Mouse (Mus musculus): ENCODE results near the gene Olfr1057.
"Not testable (repeated sequence)": the region's sequence is repeated elsewhere in the genome, so short reads cannot be mapped to it uniquely, and the experiment has no call there.

Gene Olfr1057

DNA sequence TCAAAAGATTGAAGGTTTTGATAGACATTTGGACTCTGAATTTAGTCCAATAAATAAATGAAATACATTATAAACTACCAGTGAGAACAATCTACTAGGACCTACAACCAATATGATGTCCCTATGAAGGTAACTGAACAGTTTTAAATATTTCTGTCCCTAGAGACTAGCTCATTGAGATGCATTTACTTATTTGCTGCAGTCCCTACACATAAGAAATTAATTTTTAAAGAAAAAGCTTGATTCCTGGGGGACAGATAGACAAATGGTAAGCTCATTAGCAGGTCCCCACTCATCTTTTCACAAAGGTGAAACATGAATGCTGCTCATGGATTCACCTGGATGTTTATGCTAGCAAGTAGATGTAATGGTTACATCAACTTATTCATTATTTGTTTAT is at the start of gene Olfr1057:
Gene Olfr1057, minus strand, starts transcription at position 101 of the 400 bp plus-strand sequence.
- no peak for DNase-seq (ENCODE audit: low spot score)

DNA sequence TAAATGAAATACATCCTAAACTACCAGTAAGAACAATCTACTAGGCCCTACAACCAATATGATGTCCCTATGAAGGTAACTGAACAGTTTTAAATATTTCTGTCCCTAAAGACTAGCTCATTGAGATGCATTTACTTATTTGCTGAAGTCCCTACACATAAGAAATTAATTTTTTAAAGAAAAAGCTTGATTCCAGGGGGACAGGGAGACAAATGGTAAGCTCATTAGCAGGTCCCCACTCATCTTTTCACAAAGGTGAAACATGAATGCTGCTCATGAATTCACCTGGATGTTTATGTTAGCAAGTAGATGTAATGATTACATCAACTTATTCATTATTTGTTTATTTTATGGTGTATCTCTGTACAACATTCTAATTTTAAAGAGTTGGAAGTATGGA is 48.5 kb upstream of the Olfr1057 start, which contains the start of gene Olfr1062:
Gene Olfr1062, minus strand, starts transcription at position 101 of the 400 bp plus-strand sequence.
- not testable (repeated sequence) for DNase-seq (ENCODE audit: low spot score)

DNA sequence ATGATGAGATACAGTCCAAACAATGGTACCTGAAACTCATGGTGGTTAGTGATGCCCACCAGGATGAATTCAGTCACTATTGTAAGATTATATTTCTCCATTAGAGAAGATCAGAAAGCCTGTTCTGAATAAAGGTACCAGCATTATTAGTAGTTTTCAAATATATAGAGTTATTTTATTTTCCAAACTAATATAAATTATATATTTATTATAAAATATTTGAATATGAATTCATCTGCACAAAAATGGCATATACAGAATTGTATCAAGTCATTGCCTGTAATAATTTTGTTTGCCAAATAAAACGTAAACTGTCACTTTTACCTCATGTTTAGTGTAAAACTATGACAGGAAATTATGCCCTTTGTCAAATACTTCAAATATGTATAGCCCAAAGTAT is 35.8 kb upstream of the Olfr1057 start, which contains the start of gene Olfr1061:
Gene Olfr1061, minus strand, starts transcription at position 101 of the 400 bp plus-strand sequence.
- DNase-seq (ENCODE audit: low spot score) = no peak

DNA sequence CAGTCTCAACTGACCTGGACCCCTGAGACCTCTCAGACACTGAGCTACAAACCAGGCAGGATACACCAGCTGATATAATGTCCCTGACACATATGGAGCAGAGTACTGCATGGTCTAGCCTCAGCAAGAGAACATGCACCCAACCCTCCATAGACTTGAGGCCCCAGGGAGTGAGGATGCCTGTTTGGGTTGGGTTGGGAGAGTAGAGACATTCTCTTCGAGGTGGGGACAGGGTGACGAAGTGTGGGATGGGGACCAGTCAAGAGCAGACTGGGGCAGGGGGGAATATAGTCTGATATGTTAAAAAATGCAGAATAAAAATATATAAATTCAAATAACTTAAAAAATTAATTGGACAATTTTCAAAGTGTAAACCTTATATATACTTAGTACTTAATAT is 16.9 kb upstream of the Olfr1057 start:
- no peak for DNase-seq (ENCODE audit: low spot score)

DNA sequence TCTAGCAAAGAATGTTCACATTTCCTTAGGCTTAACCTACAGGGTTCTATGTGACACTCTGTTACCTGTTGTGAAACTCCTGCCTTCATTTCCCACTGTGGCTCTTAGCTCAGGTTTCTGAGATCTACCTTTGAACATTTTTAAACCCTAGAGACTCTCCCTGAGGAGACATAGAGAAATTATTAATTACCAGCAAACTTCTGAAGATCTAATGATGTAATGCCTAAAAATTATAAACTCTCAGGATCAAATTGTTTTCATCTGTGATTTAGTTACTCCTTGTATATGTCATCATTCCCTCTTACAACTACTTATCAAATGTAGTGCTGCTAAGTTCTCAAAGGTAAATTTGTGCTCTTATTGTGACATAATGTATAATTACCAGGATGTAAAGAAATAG is 10.3 kb upstream of the Olfr1057 start, which contains the start of gene Olfr1058:
Gene Olfr1058, minus strand, starts transcription at position 101 of the 400 bp plus-strand sequence.
- not testable (repeated sequence) for DNase-seq (ENCODE audit: low spot score)

DNA sequence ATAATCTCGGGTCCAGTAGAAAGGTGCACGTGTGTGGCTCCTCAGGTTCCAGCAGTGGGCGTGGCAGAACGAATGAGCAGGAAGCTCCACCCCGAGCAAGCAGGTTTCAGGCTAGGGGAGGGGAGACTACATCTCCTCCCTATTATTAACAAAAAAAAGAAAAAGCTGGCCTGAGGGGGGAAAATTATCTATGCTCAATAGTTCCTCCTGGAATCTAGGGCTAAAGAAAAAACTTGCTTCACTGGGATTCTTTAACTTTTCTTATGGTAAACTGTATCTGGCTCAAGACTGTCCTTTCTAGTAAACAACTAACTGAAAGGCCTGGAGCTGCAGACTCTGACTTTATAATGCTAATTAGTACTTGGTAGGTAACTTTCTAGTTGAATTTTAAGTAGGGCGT is 11.9 kb downstream of the Olfr1057 start:
- DNase-seq (ENCODE audit: low spot score) = not testable (repeated sequence)

DNA sequence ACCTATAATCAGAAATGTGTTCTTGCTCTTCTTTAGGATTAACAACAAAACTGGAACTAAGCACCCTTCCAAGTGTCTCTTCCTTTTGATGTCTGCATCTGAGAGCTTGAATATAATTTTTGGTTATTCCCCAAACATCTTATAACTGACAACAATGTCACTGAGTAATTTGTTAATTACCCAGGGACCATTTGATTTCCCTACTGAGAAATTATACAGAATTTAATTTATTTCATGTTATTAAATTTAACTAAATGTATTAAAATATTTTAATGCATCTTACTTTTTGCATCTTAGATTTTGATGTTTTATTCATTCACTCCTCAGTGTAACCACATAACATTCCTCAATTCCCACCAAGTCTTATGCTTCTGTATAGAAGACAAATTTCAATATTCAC is 15.8 kb downstream of the Olfr1057 start, which contains the start of gene Olfr1056:
Gene Olfr1056, minus strand, starts transcription at position 101 of the 400 bp plus-strand sequence.
- no peak for DNase-seq (ENCODE audit: low spot score)

DNA sequence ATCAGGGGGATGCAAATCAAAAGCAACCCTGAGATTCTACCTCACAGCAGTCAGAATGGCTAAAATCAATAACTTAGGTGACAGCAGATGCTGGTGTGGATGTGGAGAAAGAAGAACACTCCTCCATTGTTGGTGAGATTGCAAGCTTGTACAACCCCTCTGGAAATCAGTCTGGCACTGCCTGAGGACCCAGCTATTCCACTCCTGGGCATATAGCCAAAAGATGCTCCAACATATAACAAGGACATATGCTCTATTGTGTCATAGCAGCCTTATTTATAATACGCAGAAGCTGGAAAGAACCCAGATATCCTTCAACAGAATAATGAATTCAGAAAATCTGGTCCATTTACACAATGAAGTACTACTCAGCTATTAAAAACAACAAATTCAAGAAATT is 26.4 kb downstream of the Olfr1057 start:
- DNase-seq (ENCODE audit: low spot score) = not testable (repeated sequence)

DNA sequence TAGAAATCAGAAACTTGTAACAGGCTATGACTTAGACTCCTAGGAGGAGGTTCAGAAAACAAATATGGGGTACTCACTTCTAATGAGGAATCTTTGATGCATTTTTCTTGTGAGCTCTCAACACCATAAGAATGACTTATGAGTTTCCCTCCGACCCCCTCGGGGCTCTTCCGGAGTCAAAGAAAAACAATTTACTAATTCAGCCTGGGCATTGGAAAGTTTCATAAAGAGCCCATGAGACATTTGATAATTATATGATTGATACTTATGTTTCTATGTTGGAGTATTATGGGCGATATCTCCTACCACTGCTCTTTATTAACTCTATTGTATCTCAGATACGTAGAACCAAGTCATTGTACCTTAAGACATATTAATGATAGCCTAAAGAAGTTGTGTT is 28.0 kb downstream of the Olfr1057 start, which contains the start of gene Olfr1055:
Gene Olfr1055, minus strand, starts transcription at position 101 of the 400 bp plus-strand sequence.
- no peak for DNase-seq (ENCODE audit: low spot score)

DNA sequence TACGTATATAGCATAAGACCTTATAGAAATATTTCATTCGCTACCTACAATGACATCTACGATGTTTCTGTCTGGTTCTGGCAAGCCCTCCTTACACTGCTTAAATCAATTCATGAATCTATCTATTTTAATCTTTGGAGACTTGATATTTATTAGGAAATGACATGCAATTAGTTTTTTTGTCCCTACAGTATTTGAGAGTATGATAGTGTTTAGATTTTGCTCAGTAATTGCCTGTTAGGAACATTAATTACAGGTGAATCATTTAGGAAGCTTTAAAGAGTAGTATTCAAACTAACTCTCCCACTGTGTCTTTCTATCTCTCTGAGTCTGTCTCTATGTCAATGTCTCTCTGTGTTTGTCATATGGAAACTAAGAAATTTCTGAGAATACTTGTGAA is 42.9 kb downstream of the Olfr1057 start, which contains the start of gene Olfr1054:
Gene Olfr1054, minus strand, starts transcription at position 101 of the 400 bp plus-strand sequence.
- no peak for DNase-seq (ENCODE audit: low spot score)

All from embryo, embryonic 10.5 days (tissue).